Mouse (Mus musculus) MEL (cell line): ENCODE measurements around the gene Pkmyt1. TPM values are rescaled to one million over a fixed set of nuclear protein-coding genes. Genes with fewer than 3 reads are reported as not detected.

Experiments used
- DNase-seq: peaks from one replicate; pipeline ENCODE4 v3.0.0; 2011; ENCODE audit warnings: low read depth, low spot score
- H3K27ac ChIP-seq: 2 replicates; pipeline ENCODE4 v1.5.1; 2012; ENCODE audit warnings: low read depth, mild to moderate bottlenecking, control low read depth, low read length, moderate library complexity; ENCODE audit not compliant: control insufficient read depth
- H3K27me3 ChIP-seq, 2 experiments: fragments of 150-350 bp in 1 of 2; sonication (generic) in 1 of 2; 2 replicates each; pipeline ENCODE4 v1.6.1; 2012; ENCODE audit warnings: low read length in 2 of 2, mild to moderate bottlenecking in 2 of 2, improper control_type of control experiment in 1 of 2, moderate library complexity in 1 of 2; ENCODE audit not compliant: insufficient read depth in 2 of 2, control insufficient read depth in 1 of 2
- H3K36me3 ChIP-seq, 2 experiments: 2 replicates each; pipeline ENCODE4 v1.6.1; 2012 to 2014; ENCODE audit warnings: low read length in 2 of 2, improper control_type of control experiment in 1 of 2, inconsistent platforms in 1 of 2, mild to moderate bottlenecking in 1 of 2; ENCODE audit not compliant: insufficient read depth in 2 of 2, control insufficient read depth in 1 of 2
- H3K4me1 ChIP-seq, 2 experiments: fragments of 150-350 bp in 1 of 2; sonication (generic) in 1 of 2; 2 replicates each; pipeline ENCODE4 v1.6.1; 2012; ENCODE audit warnings: low read length in 2 of 2, improper control_type of control experiment in 1 of 2, mild to moderate bottlenecking in 1 of 2; ENCODE audit not compliant: insufficient read depth in 2 of 2, control insufficient read depth in 1 of 2
- H3K4me3 ChIP-seq, 2 experiments: fragments of 150-350 bp in 1 of 2; sonication (generic) in 1 of 2; 2 replicates each; pipeline ENCODE4 v1.5.1; 2012; ENCODE audit warnings: low read depth in 2 of 2, low read length in 2 of 2, mild to moderate bottlenecking in 2 of 2, moderate library complexity in 2 of 2, control low read depth in 1 of 2, improper control_type of control experiment in 1 of 2; ENCODE audit not compliant: control insufficient read depth in 1 of 2, insufficient read depth in 1 of 2
- H3K79me2 ChIP-seq: 2 replicates; pipeline ENCODE4 v1.6.1; 2012; ENCODE audit warnings: mild to moderate bottlenecking, low read length, moderate library complexity; ENCODE audit not compliant: control insufficient read depth, poor library complexity, insufficient read depth
- H3K9ac ChIP-seq: 2 replicates; pipeline ENCODE4 v1.6.1; 2012; ENCODE audit warnings: low read depth, mild to moderate bottlenecking, control low read depth, low read length, moderate library complexity; ENCODE audit not compliant: control insufficient read depth, poor library complexity, severe bottlenecking
- H3K9me3 ChIP-seq: fragments of 150-350 bp; sonication (generic); replicated peaks from 2 replicates; pipeline ENCODE4 v1.6.1; 2012; ENCODE audit warnings: mild to moderate bottlenecking, low read length, improper control_type of control experiment, moderate library complexity; ENCODE audit not compliant: insufficient read depth
- CHD1 ChIP-seq: IDR thresholded peaks from 2 replicates; pipeline ENCODE4 v1.6.1; 2012; ENCODE audit warnings: low read depth, mild to moderate bottlenecking, inconsistent platforms, low read length, improper control_type of control experiment
- CHD2 ChIP-seq: IDR thresholded peaks from 2 replicates; pipeline ENCODE4 v1.6.1; 2011; ENCODE audit warnings: low read length, improper control_type of control experiment
- E2F4 ChIP-seq: IDR thresholded peaks from 2 replicates; pipeline ENCODE4 v1.6.1; 2011; ENCODE audit warnings: low read depth, low read length, improper control_type of control experiment, borderline replicate concordance
- ETS1 ChIP-seq: IDR thresholded peaks from 2 replicates; pipeline ENCODE4 v1.6.1; 2012; ENCODE audit warnings: low read depth, mild to moderate bottlenecking, inconsistent platforms, low read length, improper control_type of control experiment, moderate library complexity
- GABPA ChIP-seq: IDR thresholded peaks from 2 replicates; pipeline ENCODE4 v1.6.1; 2012; ENCODE audit warnings: low read depth, mild to moderate bottlenecking, inconsistent platforms, low read length, improper control_type of control experiment, moderate library complexity
- GATA1 ChIP-seq: IDR thresholded peaks from 2 replicates; pipeline ENCODE4 v1.6.1; 2011; ENCODE audit warnings: low read depth, low read length, improper control_type of control experiment
- HCFC1 ChIP-seq: IDR thresholded peaks from 2 replicates; pipeline ENCODE4 v1.6.1; 2012; ENCODE audit warnings: low read depth, mild to moderate bottlenecking, inconsistent platforms, low read length, improper control_type of control experiment, moderate library complexity
- MAFK ChIP-seq: IDR thresholded peaks from 2 replicates; pipeline ENCODE4 v1.6.1; 2011; ENCODE audit warnings: low read depth, mild to moderate bottlenecking, low read length, improper control_type of control experiment, borderline replicate concordance
- MAX ChIP-seq: IDR thresholded peaks from 2 replicates; pipeline ENCODE4 v1.6.1; 2011; ENCODE audit warnings: low read length, improper control_type of control experiment
- MAZ ChIP-seq: IDR thresholded peaks from 2 replicates; pipeline ENCODE4 v1.6.1; 2012; ENCODE audit warnings: low read depth, mild to moderate bottlenecking, inconsistent platforms, low read length, improper control_type of control experiment
- MEF2A ChIP-seq: IDR thresholded peaks from 2 replicates; pipeline ENCODE4 v1.6.1; 2014; ENCODE audit warnings: low read depth, mild to moderate bottlenecking, inconsistent platforms, low read length, improper control_type of control experiment; ENCODE audit not compliant: poor library complexity, insufficient replicate concordance, severe bottlenecking; ENCODE audit errors: extremely low read depth
- MYB ChIP-seq: IDR thresholded peaks from 2 replicates; pipeline ENCODE4 v1.6.1; 2011; ENCODE audit warnings: mild to moderate bottlenecking, low read depth, low read length, improper control_type of control experiment
- MYC ChIP-seq: IDR thresholded peaks from 2 replicates; pipeline ENCODE4 v1.6.1; 2011; ENCODE audit warnings: low read depth, mild to moderate bottlenecking, low read length, improper control_type of control experiment, moderate library complexity
- NELFE ChIP-seq: IDR thresholded peaks from 2 replicates; pipeline ENCODE4 v1.6.1; 2011; ENCODE audit warnings: low read depth, low read length, improper control_type of control experiment
- NRF1 ChIP-seq: IDR thresholded peaks from 2 replicates; pipeline ENCODE4 v1.6.1; 2014; ENCODE audit warnings: low read depth, mild to moderate bottlenecking, inconsistent platforms, low read length, improper control_type of control experiment, moderate library complexity; ENCODE audit not compliant: poor library complexity, insufficient read depth, severe bottlenecking
- POLR2A ChIP-seq, 2 experiments: IDR thresholded peaks; 2 replicates each; pipeline ENCODE4 v1.6.1; 2011 to 2012; ENCODE audit warnings: low read length in 2 of 2, mild to moderate bottlenecking in 2 of 2, control low read depth in 1 of 2, improper control_type of control experiment in 1 of 2, low read depth in 1 of 2, moderate library complexity in 1 of 2; ENCODE audit not compliant: control insufficient read depth in 1 of 2, insufficient read depth in 1 of 2, poor library complexity in 1 of 2
- POLR2AphosphoS2 ChIP-seq: IDR thresholded peaks from 2 replicates; pipeline ENCODE4 v1.6.1; 2011; ENCODE audit warnings: low read length, improper control_type of control experiment
- RAD21 ChIP-seq: IDR thresholded peaks from 2 replicates; pipeline ENCODE4 v1.6.1; 2011; ENCODE audit warnings: mild to moderate bottlenecking, low read depth, low read length, improper control_type of control experiment
- RCOR1 ChIP-seq: IDR thresholded peaks from 2 replicates; pipeline ENCODE4 v1.6.1; 2012; ENCODE audit warnings: low read depth, mild to moderate bottlenecking, inconsistent platforms, low read length, improper control_type of control experiment
- SIN3A ChIP-seq: IDR thresholded peaks from 2 replicates; pipeline ENCODE4 v1.6.1; 2012; ENCODE audit warnings: low read length, improper control_type of control experiment, inconsistent platforms
- SMC3 ChIP-seq: IDR thresholded peaks from 2 replicates; pipeline ENCODE4 v1.6.1; 2011; ENCODE audit warnings: low read depth, low read length, improper control_type of control experiment
- TAL1 ChIP-seq: IDR thresholded peaks from 2 replicates; pipeline ENCODE4 v1.6.1; 2012; ENCODE audit warnings: mild to moderate bottlenecking, inconsistent platforms, low read length, moderate library complexity, mixed read lengths
- TBP ChIP-seq: IDR thresholded peaks from 2 replicates; pipeline ENCODE4 v1.8.0; 2011; ENCODE audit warnings: low read depth, low read length, improper control_type of control experiment
- TCF12 ChIP-seq: IDR thresholded peaks from 2 replicates; pipeline ENCODE4 v1.6.1; 2014; ENCODE audit warnings: low read depth, mild to moderate bottlenecking, inconsistent platforms, low read length, improper control_type of control experiment, moderate library complexity
- UBTF ChIP-seq: IDR thresholded peaks from 2 replicates; pipeline ENCODE4 v1.6.1; 2012; ENCODE audit warnings: low read depth, mild to moderate bottlenecking, inconsistent platforms, low read length, improper control_type of control experiment, moderate library complexity, borderline replicate concordance; ENCODE audit not compliant: insufficient read depth
- USF1 ChIP-seq: IDR thresholded peaks from 2 replicates; pipeline ENCODE4 v1.6.1; 2014; ENCODE audit warnings: low read depth, mild to moderate bottlenecking, inconsistent platforms, low read length, improper control_type of control experiment, moderate library complexity
- USF2 ChIP-seq, 2 experiments: IDR thresholded peaks; 2 replicates each; pipeline ENCODE4 v1.6.1; 2011 to 2012; ENCODE audit warnings: improper control_type of control experiment in 2 of 2, low read length in 2 of 2, borderline replicate concordance in 1 of 2, inconsistent platforms in 1 of 2, low read depth in 1 of 2, mild to moderate bottlenecking in 1 of 2; ENCODE audit not compliant: insufficient read depth in 1 of 2
- ZC3H11A ChIP-seq: IDR thresholded peaks from 2 replicates; pipeline ENCODE4 v1.6.1; 2012; ENCODE audit warnings: low read depth, mild to moderate bottlenecking, inconsistent platforms, low read length, improper control_type of control experiment
- ZKSCAN1 ChIP-seq: IDR thresholded peaks from 2 replicates; pipeline ENCODE4 v1.6.1; 2012; ENCODE audit warnings: low read depth, mild to moderate bottlenecking, inconsistent platforms, low read length, improper control_type of control experiment, moderate library complexity
- ZMIZ1 ChIP-seq: IDR thresholded peaks from 2 replicates; pipeline ENCODE4 v1.6.1; 2012; ENCODE audit warnings: low read depth, mild to moderate bottlenecking, inconsistent platforms, low read length, improper control_type of control experiment, moderate library complexity
- polyA plus RNA-seq, 2 experiments: library from polyadenylated mRNA; stranded (reverse) in 1 of 2; unstranded in 1 of 2; fragments of >175 nt in 1 of 2; fragments of >200 nt in 1 of 2; gene quantifications; 2 replicates each; pipeline versions ENCODE4 v1.2.1 to v1.2.4; 2012; ENCODE audit warnings: low replicate concordance in 2 of 2, low read depth in 1 of 2; ENCODE audit not compliant: insufficient read length in 2 of 2, insufficient read depth in 1 of 2, missing spikeins in 1 of 2
- total RNA-seq: library from RNA; depleted of rRNA; stranded (reverse); fragments of 300-350 nt; gene quantifications from 2 replicates; pipeline ENCODE4 v1.2.3, GENCODE M21; 2012

The Pkmyt1 gene
- total and polyA plus RNA-seq, 3 experiments: 16.6 to 49.8 TPM; not detected in 1

DNA sequence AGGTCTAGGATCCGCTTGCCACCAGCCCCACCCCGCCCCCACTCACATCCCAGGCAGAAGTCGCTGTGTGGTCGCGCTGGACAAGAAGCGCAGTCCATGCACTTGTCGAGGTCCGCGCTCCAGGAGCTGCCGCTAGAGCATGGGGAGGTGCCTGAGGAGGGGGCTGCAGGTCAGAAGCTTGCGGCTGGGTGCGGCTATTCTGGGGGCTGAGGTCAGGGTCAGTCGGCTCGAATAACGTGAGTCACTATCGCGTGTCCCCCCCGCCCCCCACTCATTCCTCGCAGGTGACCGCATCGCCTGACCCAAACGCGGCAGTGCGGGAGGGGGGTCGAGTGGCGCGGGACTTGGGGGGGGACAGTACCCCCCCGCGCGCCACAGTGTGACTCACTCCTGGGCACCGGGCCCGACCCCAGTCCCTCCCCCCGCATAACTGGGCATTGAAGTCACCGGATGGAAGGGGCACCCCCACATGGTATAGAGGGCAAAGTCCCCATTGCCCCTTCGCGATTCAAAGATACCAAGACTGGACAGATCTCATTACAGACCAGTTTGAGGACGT is 49.6 kb upstream of the Pkmyt1 start:
- no peaks in the 10 kb centered on the region for H3K27me3 ChIP-seq
- peaks cover 0 to 21% of the 10 kb centered on the region in 2 experiments; a peak in 2 of 4 replicates for H3K36me3 ChIP-seq
- DNase-seq: peak; percentile 58
- peak overlapping the region; percentile 66 for H3K27ac ChIP-seq
- H3K9me3 ChIP-seq: no peaks in the 10 kb centered on the region
- 0 out of 2 replicates have a peak, but pooled peaks have one; percentile 7 for TF ChIP-seq E2F4
- TF ChIP-seq MYC: 0 out of 2 replicates have a peak, but pooled peaks have one; percentile 10
- 0 out of 2 replicates have a peak, but pooled peaks have one; percentile 34 for TF ChIP-seq ETS1
- no peak for TF ChIP-seq HCFC1
- peaks cover 15% of the 10 kb centered on the region for H3K79me2 ChIP-seq
- H3K9ac ChIP-seq: peak overlapping the region; percentile 86
- H3K4me3 ChIP-seq: peak overlapping the region; percentile 81 to 89
- H3K4me1 ChIP-seq: peaks cover 0 to 33% of the 10 kb centered on the region in 2 experiments

GRCm38 (mm10) chr17:23677236-23677679 is 48.9 kb upstream of the Pkmyt1 start, which contains the start of gene Tnfrsf12a:
Gene Tnfrsf12a (minus strand): TSS chr17:23677468.
- peaks cover 0 to 21% of the 10 kb centered on the region in 2 experiments; a peak in 2 of 4 replicates for H3K36me3 ChIP-seq
- H3K9ac ChIP-seq: peak within 1 kb of the TSS; percentile 86
- H3K79me2 ChIP-seq: peaks cover 12% of the 10 kb centered on the region
- no peaks in the 10 kb centered on the region for H3K27me3 ChIP-seq
- peak within 1 kb of the TSS; percentile 81 to 89 for H3K4me3 ChIP-seq
- H3K4me1 ChIP-seq: peaks cover 0 to 33% of the 10 kb centered on the region in 2 experiments
- DNase-seq: peak; percentile 95
- peak within 1 kb of the TSS; percentile 66 for H3K27ac ChIP-seq
- H3K9me3 ChIP-seq: no peaks in the 10 kb centered on the region
- TF ChIP-seq TAL1 (no peak), TCF12 (peak; percentile 74), MAZ (peak; percentile 53; the same call in 1 of the 2 replicates), POLR2AphosphoS2 (peak; percentile 84), HCFC1 (peak; percentile 67), E2F4 (0 out of 2 replicates have a peak, but pooled peaks have one; percentile 5), NRF1 (no peak), GABPA (no peak), RCOR1 (peak; percentile 21; the same call in 1 of the 2 replicates), MAX (no peak; the same call in none of the 2 replicates), UBTF (no peak), ETS1 (0 out of 2 replicates have a peak, but pooled peaks have one; percentile 22), GATA1 (no peak), POLR2A (IDR thresholded peaks at IDR 0.05; ENCODE audit: control insufficient read depth in 1 of 2, insufficient read depth in 1 of 2, low read depth in 1 of 2, low read length in 2 of 2, poor library complexity in 1 of 2) (peak; percentile 81 to 93), SIN3A (peak; percentile 61), NELFE (peak; percentile 90), MEF2A (no peak), ZMIZ1 (peak; percentile 89), MAFK (no peak), RAD21 (no peak), SMC3 (no peak), ZC3H11A (no peak), TBP (peak; percentile 95), CHD1 (no peak), CHD2 (no peak), USF1 (no peak), USF2 (IDR thresholded peaks at IDR 0.05; ENCODE audit: borderline replicate concordance in 1 of 2, insufficient read depth in 1 of 2, low read depth in 1 of 2, low read length in 2 of 2) (no peak), ZKSCAN1 (no peak), MYB (peak; percentile 46; the same call in 1 of the 2 replicates)
